Mouse (Mus musculus) testis, adult 2 months (tissue): ENCODE results near the gene Fam53b.

Source experiments
- CTCF ChIP-seq: fragments of 200-500 bp; IDR thresholded peaks from 2 replicates; pipeline ENCODE4 v1.5.1; 2012; ENCODE audit warnings: low read depth, mild to moderate bottlenecking, inconsistent platforms, low read length, moderate library complexity; ENCODE audit not compliant: control insufficient read depth, insufficient read depth, insufficient replicate concordance
- POLR2A ChIP-seq: fragments of 200-500 bp; IDR thresholded peaks from 2 replicates; pipeline ENCODE4 v1.6.1; 2012; ENCODE audit warnings: low read depth, mild to moderate bottlenecking, inconsistent platforms, low read length, moderate library complexity; ENCODE audit not compliant: control insufficient read depth

DNA sequence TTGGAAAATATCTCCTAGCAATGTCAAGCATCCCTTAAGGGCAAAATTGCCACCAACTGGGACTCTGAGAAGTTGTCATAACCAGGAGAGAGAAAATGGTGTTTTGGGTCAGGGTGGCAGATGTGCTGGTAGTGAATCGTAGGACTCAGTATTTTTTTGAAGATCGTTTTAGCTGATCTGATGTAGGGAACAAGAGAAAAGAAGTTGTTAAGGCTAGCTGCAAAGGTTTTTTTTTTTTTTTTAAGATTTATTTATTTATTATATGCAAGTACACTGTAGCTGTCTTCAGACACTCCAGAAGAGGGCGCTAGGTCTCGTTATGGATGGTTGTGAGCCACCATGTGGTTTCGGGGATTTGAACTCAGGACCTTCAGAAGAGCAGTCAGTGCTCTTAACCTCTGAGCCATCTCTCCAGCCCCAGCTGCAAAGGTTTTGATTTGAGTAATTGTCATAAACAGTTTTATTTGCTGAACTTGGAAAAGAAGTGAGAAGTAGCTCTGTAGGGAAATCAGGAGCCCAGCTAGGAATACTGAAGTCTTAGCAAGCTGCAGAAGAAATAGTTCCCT is 44.4 kb upstream of the Fam53b start:
- TF ChIP-seq POLR2A (no peak), CTCF (no peak)
